Mouse (Mus musculus): ENCODE results near the gene Nosip.

- no peak for TF ChIP-seq POLR2A (IDR thresholded peaks at IDR 0.05; ENCODE audit: borderline replicate concordance, low read depth, low read length)
- TF ChIP-seq CTCF (IDR thresholded peaks at IDR 0.05; ENCODE audit: low read depth, low read length): no peak
These were observed 43.1 kb upstream of the Nosip start for GRCm38 (mm10) chr7:45019031-45019571.
